Mouse (Mus musculus) fat pad, adult 2 months (tissue): ENCODE data around the gene Hoxd4.

ENCODE experiments used
- DNase-seq: peaks from one replicate; pipeline ENCODE4 v3.0.0-alpha.2; 2011; ENCODE audit warnings: low read depth, low spot score; ENCODE audit errors: extremely low read depth

Hoxd4 gene

DNA sequence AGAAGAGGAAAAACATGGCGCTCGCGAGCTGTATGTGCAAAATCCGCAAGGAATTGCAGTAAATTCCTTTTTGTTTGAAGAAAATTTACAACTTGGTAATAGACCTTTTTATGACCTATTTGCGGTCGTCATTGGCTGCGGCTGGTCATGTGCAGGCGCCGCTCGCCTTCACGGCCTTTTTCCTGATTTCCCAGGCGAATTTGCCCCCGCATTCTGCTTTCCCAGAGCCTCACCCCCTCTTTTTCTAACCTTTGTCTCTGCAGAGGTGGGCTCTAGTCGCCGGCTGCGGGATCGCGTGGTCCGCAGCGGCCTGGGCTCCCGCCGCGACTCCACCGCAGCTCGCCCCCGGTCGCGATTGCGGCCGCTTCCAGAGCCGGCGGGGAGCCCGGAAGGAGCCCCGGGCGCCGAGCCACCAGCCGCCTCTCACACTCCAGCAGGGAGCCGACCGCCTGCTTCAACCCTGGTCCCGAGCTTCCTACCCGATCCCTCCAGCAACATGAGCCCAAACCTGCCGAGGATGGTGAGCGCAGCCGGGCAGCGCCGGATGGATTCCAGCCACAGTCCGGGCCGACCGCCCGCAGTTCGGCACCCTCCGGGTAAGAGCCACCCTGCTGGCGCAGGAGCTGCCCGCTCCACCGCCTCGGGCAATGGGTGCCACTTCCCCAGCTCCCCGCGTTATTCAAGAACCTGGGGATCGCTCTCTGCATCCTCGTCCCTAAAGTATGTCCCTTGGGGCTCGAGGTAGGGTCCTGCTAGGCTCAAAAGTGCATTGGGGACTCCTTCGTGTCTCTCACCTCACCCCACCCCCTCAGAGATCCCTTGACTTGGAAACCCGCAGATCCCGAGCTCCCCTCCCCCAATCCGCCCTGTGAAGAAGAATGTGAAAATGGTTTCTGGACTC is at the start of gene Hoxd4, which contains the start of gene Hoxd3:
Gene Hoxd4 (plus strand): TSS at position 209 of the 901 bp plus-strand sequence.
Gene Hoxd3 (plus strand): TSS at position 207 of the 901 bp plus-strand sequence.
- DNase-seq: no peak

DNA sequence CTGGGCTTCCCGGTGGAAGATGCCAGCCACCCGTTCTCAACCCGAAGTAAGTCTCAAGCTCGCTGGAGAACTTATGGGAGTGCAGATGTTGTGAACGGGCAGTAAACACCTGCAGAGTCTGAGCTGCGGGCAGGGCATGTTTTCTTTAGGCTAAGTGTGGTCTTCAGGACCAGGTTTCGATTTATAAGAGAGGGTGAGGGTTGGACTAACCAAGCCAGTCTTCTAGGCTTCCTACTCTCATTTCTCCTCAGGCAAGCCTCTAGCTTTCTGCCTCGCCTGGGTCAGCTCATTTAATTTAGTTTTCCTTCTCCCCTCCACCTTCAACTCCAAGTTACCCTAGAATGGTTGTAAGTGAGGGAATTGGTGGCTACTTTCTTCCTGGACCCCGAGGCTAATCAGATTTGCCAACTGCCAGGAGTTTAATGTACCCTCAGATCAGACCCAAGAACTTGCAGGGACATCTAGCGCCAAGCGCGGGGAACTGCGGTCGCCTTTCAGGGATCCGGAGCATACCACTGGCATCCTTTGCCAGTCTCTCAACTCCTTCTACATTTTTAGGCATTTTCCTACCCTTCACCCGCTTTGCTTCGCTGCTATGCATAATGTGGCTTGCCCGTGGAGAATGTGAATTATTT is 48.3 kb upstream of the Hoxd4 start:
- no peak for DNase-seq

DNA sequence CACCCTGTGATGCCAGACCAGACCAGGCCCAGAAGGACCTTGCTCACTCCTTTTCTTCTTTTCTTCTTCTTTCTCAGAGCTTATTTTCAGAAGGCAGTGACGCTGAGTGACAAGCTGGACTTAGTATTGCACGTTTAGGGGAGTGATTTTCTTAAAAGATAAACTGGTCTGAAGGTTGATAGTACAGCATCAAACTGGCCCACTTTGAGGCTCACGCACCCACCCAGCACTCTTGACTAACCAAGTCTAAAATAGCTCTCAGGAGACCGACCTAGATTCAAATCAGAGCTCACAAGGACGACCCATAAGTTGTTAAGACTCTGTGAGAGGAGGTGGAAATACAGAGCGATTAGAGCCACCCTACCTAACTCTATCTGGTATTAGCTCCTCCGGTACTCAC is 45.3 kb upstream of the Hoxd4 start:
- DNase-seq: no peak

DNA sequence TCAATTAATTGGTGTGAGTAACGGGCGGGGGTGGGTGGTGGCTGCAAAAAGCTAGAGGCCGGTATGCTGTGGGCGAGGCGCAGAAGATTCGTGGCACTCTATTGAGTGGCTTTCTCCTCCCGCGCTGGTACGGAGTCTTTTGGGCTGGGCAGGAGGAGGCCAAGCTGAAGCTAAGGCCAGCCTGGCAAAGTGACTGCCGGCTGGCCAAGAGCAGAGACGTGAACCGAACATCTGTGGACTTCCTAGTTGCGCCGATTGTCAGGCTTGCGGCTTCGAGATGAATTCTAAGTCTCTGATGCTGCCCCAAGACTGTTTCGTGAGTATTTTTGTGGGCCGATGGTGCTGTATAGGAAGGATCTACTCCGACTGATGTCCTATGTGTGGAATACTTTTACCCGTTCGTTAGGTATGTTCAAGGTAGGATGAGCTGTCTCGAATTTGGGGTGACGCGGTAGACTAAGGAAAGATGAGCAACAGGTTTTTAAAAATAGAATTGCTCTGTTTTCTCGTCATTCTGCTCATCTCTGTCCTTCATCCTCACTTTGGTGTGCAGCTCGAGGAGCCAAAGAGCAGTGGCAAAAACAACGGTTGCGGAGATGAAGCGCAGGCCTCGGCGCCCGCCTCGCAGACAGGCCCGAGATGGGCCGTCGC is 44.4 kb upstream of the Hoxd4 start:
- DNase-seq: no peak

DNA sequence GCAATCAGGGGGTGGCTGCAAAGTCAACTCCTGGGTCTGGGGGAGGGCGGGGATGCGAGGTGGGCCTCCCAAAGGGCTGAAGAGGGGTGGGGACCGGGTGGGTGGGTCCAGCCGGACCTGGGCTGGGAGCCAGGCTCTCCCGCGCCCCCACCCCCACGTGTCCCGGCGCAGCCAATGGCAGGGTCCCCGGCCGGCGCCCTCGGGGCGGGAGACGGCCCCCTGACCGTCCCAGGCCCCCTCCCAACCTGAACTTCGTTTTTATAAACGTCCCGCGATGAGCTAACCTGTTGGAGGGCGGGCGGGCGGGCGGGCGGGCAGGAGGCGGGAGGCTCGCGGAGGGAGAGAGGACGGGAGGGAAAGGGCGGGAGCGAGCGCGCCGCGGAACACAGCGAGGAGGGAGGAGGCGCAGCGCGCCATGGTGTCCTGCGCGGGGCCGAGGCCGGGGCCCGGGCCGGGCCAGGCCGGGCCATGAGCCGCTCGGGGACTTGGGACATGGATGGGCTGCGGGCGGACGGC is 43.8 kb upstream of the Hoxd4 start, which contains the start of gene Hoxd13:
Gene Hoxd13 (plus strand): TSS at position 469 of the 516 bp plus-strand sequence.
- DNase-seq: no peak

DNA sequence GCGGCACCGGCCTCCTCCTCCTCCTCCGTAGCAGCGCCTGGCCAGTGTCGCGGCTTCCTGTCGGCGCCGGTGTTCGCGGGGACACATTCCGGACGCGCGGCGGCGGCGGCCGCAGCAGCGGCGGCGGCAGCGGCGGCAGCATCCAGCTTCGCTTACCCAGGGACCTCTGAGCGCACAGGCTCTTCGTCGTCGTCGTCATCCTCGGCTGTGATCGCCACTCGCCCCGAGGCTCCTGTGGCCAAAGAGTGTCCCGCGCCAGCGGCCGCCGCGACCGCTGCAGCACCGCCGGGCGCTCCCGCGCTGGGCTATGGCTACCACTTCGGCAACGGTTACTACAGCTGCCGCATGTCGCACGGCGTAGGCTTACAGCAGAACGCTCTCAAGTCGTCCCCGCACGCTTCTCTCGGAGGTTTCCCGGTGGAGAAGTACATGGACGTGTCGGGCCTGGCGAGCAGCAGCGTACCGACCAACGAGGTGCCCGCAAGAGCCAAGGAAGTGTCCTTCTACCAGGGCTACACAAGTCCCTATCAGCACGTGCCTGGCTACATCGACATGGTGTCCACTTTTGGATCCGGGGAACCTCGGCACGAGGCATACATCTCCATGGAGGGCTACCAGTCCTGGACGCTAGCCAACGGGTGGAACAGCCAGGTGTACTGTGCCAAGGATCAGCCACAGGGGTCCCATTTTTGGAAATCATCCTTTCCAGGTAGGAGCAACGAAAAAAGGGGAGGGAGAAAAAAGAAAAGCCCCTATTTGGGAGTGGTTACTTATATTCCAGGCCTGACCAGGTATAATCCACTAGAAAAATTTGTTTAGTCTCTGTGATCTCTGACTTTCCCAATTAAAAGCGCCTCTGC is 43.1 kb upstream of the Hoxd4 start:
- DNase-seq: no peak

DNA sequence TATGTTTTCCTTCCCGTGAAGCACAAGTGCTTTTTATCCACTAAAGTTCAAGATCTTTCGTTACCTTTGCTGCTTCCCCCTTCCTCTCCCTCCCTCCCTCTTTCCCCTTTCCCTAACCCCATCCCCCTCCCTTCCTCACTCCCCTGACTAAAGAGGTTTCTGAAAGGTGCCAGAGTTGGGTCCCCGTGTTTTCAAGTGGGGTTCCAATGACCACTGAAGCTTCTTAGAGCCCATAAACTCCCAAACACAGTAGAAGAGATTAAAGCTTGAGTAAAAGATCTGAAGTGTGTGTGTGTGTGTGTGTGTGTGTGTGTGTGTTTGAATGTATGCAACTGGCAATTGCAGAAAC is 42.5 kb upstream of the Hoxd4 start:
- no peak for DNase-seq

DNA sequence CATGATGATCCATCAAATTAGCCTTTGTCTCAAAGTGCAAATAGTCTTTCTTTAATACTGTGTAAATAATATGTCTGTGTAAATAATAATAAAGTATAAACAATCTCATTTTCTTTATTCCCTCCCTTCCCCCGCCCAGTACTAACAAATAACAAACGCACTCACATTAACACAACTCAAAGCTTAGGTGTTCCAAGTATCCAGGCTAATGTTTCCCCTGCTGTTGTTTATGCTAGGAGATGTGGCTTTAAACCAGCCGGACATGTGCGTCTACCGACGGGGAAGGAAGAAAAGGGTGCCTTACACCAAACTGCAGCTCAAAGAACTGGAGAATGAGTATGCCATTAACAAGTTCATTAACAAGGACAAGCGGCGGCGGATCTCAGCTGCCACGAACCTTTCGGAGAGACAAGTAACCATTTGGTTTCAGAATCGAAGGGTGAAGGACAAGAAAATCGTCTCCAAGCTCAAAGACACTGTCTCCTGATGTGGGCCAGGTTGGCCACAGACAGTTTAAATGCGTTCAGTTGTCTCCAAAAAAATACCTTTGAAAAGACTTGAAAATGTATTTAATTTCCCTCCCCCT is 42.0 kb upstream of the Hoxd4 start:
- DNase-seq: no peak

DNA sequence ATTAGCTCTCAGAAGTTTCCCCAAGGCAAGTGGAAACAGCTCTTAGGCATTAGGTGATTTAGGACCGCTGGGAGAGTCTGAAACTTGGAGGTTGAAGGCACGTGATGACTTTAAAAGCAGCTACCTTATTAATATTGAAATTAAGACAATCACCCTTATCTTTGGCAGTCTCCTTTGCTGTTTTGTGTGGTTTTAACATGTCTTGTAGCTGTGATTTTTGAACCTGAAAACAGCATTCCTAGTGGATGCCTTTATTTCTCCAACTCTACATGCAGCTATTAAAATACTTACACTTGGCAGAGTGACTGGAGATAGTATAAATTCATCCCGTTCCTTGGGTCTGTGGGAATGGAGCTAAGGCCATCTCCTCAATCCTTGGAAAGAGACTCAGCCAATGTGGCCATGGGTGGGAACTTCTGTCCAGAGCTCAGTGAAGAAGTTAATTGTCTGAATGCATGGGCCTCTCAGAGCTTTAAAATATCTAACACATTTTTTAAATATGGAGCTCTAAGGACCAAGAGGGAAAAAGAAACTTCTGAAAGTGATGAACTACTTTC is 41.0 kb upstream of the Hoxd4 start:
- no peak for DNase-seq

DNA sequence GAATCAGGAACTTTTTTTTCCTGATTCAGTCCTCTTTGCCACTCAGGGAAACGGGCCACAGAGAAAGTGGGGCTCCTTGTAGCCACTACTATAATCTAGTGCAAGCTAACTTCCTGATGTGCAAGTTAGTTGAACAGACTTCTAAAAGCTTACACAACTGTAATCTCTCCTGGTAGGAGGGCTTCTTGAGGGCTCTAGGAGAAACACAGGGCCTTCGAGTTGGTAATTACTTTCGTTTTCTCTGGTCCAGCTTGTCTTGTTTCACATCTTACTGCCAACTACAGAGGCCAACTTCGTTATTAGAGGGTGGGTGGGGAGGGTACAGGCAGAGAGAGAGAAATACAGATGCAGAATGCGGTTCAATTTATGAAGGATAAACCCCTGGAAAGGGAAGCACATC is 39.9 kb upstream of the Hoxd4 start:
- no peak for DNase-seq

DNA sequence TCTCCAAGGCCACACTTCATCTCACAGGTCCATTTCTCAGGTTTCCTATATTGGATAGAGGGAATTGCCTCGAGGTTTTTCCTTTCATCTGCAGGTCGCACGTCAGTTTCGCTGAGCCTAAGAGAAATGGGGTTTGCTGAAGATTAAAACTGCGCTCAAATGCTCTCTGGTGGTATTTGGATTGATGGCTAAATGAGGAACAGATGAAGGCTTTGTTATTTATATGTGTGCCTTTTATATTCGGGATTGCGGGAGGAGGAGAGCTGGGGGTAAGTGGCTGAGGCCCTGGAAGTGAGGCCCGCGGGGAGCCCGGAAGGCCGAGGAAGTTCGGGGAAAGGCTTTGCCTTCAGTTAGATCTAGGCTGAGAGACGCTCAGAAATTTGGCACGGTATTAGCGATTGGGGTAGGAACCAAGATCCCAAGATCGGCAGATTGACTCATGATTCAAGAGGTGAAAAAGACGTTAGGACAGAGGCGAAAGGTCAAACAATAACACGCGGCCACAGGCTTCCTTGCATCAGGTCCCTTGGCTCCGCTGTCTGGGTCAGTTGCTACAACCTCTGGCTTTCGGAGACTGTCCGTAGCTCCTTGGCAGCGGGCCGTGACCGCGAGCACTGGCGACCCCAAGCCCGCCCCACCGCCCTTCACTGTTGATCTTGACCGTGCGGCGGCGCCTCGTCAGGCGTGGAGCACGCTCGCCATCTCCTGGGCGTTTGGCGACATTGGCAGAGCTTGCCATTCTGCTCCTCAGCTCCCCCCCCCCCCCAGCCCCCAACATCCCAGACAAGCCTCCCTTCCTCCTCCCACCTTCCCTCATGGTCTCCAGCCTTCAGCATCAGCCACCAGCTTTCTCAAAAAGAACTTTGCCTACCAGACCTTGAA is 39.0 kb upstream of the Hoxd4 start:
- DNase-seq: no peak

DNA sequence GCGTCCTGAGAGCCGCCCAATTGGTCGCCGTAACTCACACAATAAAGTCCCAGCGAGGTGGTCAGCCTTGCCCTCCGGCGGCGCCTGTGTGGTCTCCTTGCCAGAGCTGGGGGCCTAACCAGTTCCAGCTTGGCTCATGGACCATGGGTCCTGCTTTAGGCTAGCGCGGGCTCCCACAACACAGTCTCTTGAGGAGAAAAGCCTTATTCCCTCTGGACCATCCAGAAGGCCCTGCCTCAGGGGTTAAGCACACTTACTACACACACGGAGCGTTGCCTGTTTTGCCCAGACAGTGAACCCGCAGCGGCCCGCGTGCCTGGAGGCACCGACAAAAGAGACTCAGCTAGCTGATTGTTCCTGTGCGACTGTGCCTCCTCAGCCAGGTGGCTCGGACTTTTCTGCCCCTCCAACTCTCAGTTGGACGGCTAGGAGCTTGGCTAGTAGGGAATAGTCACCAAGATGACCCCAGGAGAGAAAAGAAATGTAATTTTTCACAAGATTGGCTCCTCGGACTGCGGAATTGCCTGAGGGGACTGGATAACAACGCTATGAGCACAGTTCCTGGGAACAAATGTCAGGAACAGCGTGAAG is 37.8 kb upstream of the Hoxd4 start:
- no peak for DNase-seq

DNA sequence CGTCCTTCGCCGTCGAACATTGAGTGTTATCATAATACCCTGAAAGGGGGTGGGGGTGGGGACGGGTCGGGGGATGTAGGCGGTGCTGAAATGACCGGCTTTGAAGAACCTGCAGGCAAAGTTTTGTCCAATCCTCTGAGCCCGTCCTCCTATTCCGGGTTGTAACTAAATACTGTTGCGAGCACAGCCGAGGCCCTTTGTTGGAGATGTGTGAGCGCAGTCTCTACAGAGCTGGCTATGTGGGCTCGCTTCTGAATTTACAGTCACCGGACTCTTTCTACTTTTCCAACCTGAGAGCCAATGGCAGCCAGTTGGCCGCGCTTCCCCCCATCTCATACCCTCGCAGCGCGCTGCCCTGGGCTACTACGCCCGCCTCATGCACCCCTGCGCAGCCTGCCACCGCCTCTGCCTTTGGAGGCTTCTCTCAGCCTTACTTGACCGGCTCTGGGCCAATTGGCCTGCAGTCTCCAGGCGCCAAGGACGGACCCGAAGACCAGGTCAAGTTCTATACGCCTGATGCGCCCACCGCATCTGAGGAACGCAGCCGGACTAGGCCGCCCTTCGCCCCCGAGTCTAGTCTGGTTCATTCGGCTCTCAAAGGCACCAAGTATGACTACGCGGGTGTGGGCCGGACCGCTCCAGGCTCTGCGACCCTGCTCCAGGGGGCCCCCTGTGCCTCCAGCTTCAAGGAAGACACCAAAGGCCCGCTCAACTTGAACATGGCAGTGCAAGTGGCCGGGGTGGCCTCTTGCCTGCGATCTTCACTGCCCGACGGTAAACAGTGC is 36.7 kb upstream of the Hoxd4 start, which contains the start of gene Hoxd12:
Gene Hoxd12 (plus strand): TSS at position 133 of the 785 bp plus-strand sequence.
- no peak for DNase-seq

DNA sequence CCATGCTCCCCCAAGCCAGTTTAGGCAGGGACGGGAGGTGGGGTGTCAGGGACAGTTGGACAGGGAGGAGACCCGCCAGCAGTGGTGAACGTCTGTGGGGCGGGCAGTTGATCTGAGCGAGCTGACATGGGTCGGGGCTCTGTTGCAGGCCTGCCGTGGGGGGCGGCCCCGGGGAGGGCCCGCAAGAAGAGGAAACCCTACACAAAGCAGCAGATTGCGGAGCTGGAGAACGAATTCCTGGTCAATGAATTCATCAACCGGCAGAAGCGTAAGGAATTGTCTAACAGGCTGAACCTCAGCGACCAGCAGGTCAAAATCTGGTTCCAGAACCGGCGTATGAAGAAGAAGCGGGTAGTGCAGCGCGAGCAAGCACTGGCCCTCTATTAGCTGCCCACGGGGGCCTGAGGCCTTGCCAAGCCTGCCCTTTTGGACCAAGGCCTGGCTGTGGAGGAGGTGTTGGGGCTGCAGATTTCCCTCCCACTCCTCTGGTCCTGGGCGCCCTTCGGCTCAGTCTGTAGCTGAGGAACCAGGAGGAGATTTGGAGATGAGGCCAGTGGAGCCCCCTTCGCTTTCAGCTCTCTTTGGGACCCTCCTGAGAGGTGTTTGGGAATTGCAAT is 36.0 kb upstream of the Hoxd4 start:
- no peak for DNase-seq

DNA sequence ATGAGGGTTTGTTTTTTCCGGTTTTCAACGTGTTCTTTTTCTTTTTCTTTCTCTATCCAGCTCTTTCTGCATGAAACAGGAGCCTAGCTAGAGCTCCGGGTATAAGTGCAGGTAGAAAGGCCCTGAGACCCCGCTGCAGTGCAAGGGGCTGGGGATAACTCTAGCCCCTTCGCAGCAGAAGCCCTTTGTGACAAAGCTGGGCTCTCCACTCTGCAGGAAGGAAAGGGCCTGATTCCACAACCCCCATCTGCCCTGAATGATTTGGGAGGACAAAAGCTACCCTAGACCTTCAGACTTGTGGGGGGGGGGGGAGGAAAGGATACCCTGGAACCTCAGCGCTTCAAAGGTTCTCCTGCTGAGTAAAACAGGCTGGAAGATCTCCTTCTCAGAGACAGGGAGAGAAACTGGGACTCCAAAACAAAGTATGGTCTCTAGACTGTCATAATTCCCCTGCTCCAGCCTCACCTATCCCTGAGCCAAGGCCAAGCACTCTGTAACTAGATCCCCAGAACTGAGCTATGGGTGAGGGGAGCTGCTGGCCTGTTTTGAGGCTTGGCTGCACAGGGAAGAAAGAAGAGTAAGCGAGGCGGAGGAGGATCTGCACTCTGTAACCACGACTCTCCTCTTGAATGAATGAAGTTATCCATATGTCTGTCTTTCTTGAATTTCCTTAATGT is 35.2 kb upstream of the Hoxd4 start:
- no peak for DNase-seq

DNA sequence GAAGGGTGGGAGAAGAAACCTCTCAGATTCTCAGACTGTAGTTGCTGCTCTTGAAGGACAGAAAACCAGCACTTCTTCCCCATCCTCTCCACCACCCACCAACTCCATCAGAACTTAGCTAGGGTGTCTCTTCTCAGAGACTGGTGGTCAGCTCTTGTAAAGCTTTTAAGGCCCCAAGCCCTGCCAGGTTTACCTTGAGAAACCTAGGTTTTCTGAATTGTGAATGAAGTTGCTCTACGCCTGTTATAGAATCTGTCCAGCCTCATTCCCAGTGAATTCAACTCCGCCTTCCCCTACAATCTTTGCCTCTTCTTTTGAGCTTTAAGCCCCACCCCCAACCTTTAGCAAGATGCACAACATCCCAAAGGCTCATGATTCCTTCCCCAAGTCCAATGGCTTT is 34.6 kb upstream of the Hoxd4 start:
- no peak for DNase-seq
